Mouse (Mus musculus) limb, embryonic 11.5 days (tissue): Measurements from ENCODE around the gene Gtpbp4. TPM values are rescaled to one million over a fixed set of nuclear protein-coding genes. Genes with fewer than 3 reads are reported as not detected.
"Not testable (repeated sequence)": the region's sequence is repeated elsewhere in the genome, so short reads cannot be mapped to it uniquely, and the experiment has no call there.

ENCODE experiments used
- ATAC-seq: fragments of 200-750 bp; cut with Nextera tagmentation; 2 replicates; pipeline ENCODE4 v1.8.0; 2017; ENCODE audit warnings: low read depth; ENCODE audit not compliant: insufficient number of reproducible peaks, low FRiP score, low TSS enrichment
- DNase-seq: peaks from one replicate; pipeline ENCODE4 v3.0.0-alpha.2; 2015; ENCODE audit warnings: low spot score
- H3K27ac ChIP-seq: fragments of 300-500 bp; sonication (generic); replicated peaks from 2 replicates; pipeline ENCODE4 v1.5.1; 2014; ENCODE audit warnings: low read depth, mild to moderate bottlenecking, low read length
- H3K27me3 ChIP-seq: fragments of 300-500 bp; sonication (generic); 2 replicates; pipeline ENCODE4 v1.6.1; 2014; ENCODE audit warnings: mild to moderate bottlenecking, low read length, mixed read lengths; ENCODE audit not compliant: control insufficient read depth, insufficient read depth
- H3K36me3 ChIP-seq: fragments of 300-500 bp; sonication (generic); 2 replicates; pipeline ENCODE4 v1.6.1; 2014; ENCODE audit warnings: mild to moderate bottlenecking, low read length, moderate library complexity, mixed read lengths; ENCODE audit not compliant: control insufficient read depth, insufficient read depth
- H3K4me1 ChIP-seq: fragments of 300-500 bp; sonication (generic); 2 replicates; pipeline ENCODE4 v1.6.1; 2014; ENCODE audit warnings: low read length, mixed read lengths; ENCODE audit not compliant: control insufficient read depth, insufficient read depth
- H3K4me2 ChIP-seq: fragments of 300-500 bp; sonication (generic); 2 replicates; pipeline ENCODE4 v1.6.1; 2014; ENCODE audit warnings: low read depth, mild to moderate bottlenecking, moderate library complexity; ENCODE audit not compliant: severe bottlenecking
- H3K4me3 ChIP-seq: fragments of 300-500 bp; sonication (generic); 2 replicates; pipeline ENCODE4 v1.5.1; 2014; ENCODE audit warnings: low read depth, low read length
- H3K9ac ChIP-seq: fragments of 300-500 bp; sonication (generic); 2 replicates; pipeline ENCODE4 v1.6.1; 2014; ENCODE audit warnings: mild to moderate bottlenecking, low read length
- H3K9me3 ChIP-seq: fragments of 300-500 bp; sonication (generic); 2 replicates; pipeline ENCODE4 v1.6.1; 2016; ENCODE audit warnings: low read length; ENCODE audit not compliant: control insufficient read depth
- WGBS: fragments of 180-500 bp; shearing (Covaris S2); extraction: QIAGEN DNeasy Blood & Tissue Kit; methylation state at CpG from one replicate; pipeline ENCODE4 v1.1.7; 2014; 5-methylcytosine and 5-hydroxymethylcytosine counted together
- microRNA-seq: library from miRNA; unstranded; fragments of <30 nt; microRNA quantifications from one replicate; pipeline ENCODE4, GENCODE M21; 2016
- polyA plus RNA-seq: library from polyadenylated mRNA; unstranded; fragments of >200 nt; fragmentation: Nextera tagmentation; extraction: Ambion mirVana; gene quantifications from 2 replicates; pipeline ENCODE4 v1.2.1, GENCODE M21; 2014

The Gtpbp4 gene
- polyA plus RNA-seq, 1 experiment from 2014 or later: 104 TPM

GRCm38 (mm10) chr13:8943828-8944227 is 52.1 kb downstream of the Gtpbp4 start:
- H3K4me1 ChIP-seq, H3K36me3 ChIP-seq, H3K4me3 ChIP-seq, H3K9me3 ChIP-seq, DNase-seq, H3K27me3 ChIP-seq, H3K27ac ChIP-seq, H3K9ac ChIP-seq, H3K4me2 ChIP-seq: not testable (repeated sequence)
- ATAC-seq: 0 out of 2 replicates have a peak, but pooled peaks have one; percentile 57
- no CpG with 5 or more reads among the region's 5 CpGs for WGBS

- WGBS: no CpG with 5 or more reads among the region's 5 CpGs
- not testable (repeated sequence) for H3K4me2 ChIP-seq, H3K9ac ChIP-seq, H3K4me3 ChIP-seq, H3K4me1 ChIP-seq, DNase-seq, H3K9me3 ChIP-seq, ATAC-seq, H3K36me3 ChIP-seq, H3K27ac ChIP-seq, H3K27me3 ChIP-seq
These were observed 54.2 kb downstream of the Gtpbp4 start for GRCm38 (mm10) chr13:8941701-8942100.

GRCm38 (mm10) chr13:8941110-8941509 is 54.8 kb downstream of the Gtpbp4 start:
- not testable (repeated sequence) for H3K27me3 ChIP-seq, H3K36me3 ChIP-seq, ATAC-seq, H3K9me3 ChIP-seq, DNase-seq, H3K9ac ChIP-seq, H3K4me2 ChIP-seq, H3K4me1 ChIP-seq, H3K27ac ChIP-seq, H3K4me3 ChIP-seq
- WGBS: 91% methylated on average over 4 of the region's 4 CpGs

- not testable (repeated sequence) for ATAC-seq, H3K36me3 ChIP-seq, H3K4me1 ChIP-seq, H3K4me2 ChIP-seq, H3K4me3 ChIP-seq, DNase-seq, H3K27ac ChIP-seq, H3K27me3 ChIP-seq, H3K9me3 ChIP-seq, H3K9ac ChIP-seq
- WGBS: 81% methylated on average over 6 of the region's 6 CpGs
These were observed 58.2 kb downstream of the Gtpbp4 start for GRCm38 (mm10) chr13:8937611-8938140.

- Histone ChIP-seq H3K36me3 (no peaks in the 10 kb centered on the region), H3K4me2 (no peak overlapping the region), H3K27me3 (no peaks in the 10 kb centered on the region), H3K9ac (no peak overlapping the region), H3K4me3 (no peak overlapping the region), H3K27ac (no peak overlapping the region), H3K9me3 (no peaks in the 10 kb centered on the region), H3K4me1 (no peaks in the 10 kb centered on the region)
- ATAC-seq: no peak
- no peak for DNase-seq
- WGBS: 71% methylated on average over 2 of the region's 2 CpGs
These were observed 62.4 kb downstream of the Gtpbp4 start for GRCm38 (mm10) chr13:8933499-8933898.

Small RNA genes lying within 50 kb of the gene (microRNA-seq; reads per million reads assigned to microRNA genes)
- not detected for gene Gm22750

Other genes with a start within 250 kb of the Gtpbp4 start
- gene Wdr37, start 124.2 kb downstream of the Gtpbp4 start, polyA plus RNA-seq: 27.8 and 28.7 TPM in 2 replicates
- gene Idi1, start 110.6 kb downstream of the Gtpbp4 start, polyA plus RNA-seq: 97.5 and 105 TPM in 2 replicates
- gene Gm9745, start 47.9 kb downstream of the Gtpbp4 start, polyA plus RNA-seq: not detected in 2 replicates
- gene Idi2, start 43.2 kb downstream of the Gtpbp4 start, polyA plus RNA-seq: 0.16 TPM in 1 of 2 replicates, not detected in the other
- 34.7 and 38.9 TPM in 2 replicates for gene Larp4b, start 97.8 kb upstream of the Gtpbp4 start, polyA plus RNA-seq